Mouse (Mus musculus): ENCODE measurements at regions not wholly inside any gene's neighbourhood (a gene's known extent, or its start where the extent isn't known, plus 50 kb on each side); places are given as distances from the start of the nearest gene placed in this dataset.

DNA sequence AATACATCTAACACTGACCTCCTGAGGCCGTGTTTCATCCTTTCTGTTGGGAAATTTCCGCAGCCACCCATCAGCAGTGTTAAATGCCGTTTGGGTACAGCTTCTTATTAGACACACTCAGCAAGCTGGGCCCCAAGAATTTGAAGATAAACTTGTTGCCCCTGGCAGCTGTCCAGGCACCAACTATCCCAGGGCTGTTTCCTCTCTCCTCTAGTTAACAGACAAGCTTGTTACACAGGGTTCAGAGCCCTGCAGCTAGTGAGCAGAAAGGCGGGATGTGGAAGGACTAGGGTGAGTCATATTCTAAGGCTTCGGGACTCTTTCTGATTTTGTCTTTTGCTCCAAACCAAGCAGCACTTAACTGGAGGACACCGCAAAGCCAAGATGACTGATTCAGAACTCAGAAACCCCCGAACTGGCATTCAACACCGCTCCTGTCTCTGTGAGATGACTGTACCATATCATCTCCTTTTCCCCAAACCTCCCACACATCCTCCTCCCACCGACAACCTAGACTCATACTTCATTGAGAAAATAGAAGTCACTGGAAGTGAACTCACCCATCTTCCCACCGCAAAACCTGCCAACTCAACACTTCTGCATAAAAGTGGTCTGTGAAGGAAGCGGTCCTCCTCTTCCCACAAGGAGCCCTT, 198.2 kb downstream of the Csl start:
- Histone ChIP-seq H3K27ac (ENCODE audit: insufficient read depth, low read depth, low read length) (no peak overlapping the region), H3K4me3 (ENCODE audit: insufficient read depth, low read length) (no peak overlapping the region), H3K4me1 (ENCODE audit: control insufficient read depth, insufficient read depth, low read length) (no peaks in the 10 kb centered on the region)
- TF ChIP-seq CTCF (IDR thresholded peaks at IDR 0.05; ENCODE audit: low read depth, low read length) (no peak), POLR2A (IDR thresholded peaks at IDR 0.05; ENCODE audit: borderline replicate concordance, low read depth, low read length) (no peak)

DNA sequence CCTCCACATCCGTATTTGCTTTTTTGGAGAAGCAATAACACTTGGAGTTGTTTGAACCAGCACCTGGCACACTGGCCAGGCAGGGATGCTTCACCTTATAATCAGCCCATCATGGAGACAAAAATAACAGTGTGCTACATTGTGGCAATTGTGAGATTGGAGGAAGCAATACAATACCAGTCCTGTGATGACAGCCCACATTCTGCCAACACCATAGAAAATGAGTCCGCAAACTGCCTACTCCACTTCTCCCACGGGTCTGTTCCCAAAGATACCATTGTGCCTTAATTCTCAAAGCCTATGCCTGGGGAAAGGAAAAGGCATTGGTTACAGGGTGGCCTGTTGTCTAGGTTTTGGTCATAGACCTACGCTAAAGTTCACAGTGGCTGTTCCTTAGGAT, 194.9 kb downstream of the Csl start:
- Histone ChIP-seq H3K27ac (ENCODE audit: insufficient read depth, low read depth, low read length) (no peak overlapping the region), H3K4me3 (ENCODE audit: insufficient read depth, low read length) (no peak overlapping the region), H3K4me1 (ENCODE audit: control insufficient read depth, insufficient read depth, low read length) (no peaks in the 10 kb centered on the region)
- TF ChIP-seq CTCF (IDR thresholded peaks at IDR 0.05; ENCODE audit: low read depth, low read length) (no peak), POLR2A (IDR thresholded peaks at IDR 0.05; ENCODE audit: borderline replicate concordance, low read depth, low read length) (no peak)

DNA sequence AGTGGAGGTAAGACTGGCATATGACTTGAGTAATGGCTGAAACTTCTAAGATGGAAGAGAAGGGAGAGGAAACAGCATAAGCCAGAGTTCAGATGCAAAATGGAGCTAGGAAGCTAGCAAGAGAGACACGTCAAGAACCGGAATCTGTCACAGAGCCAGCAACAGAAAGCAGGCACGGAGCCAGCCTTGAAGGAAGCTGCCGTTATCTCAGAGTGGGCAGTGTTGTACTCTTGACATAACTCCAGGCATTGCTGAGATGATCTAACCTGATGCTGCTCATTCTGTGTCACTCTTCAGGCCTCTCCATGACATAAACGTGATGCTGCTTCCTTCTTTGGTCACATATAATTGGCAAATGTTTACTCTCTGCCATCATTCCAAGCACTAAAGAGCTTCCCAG, 191.0 kb downstream of the Csl start:
- Histone ChIP-seq H3K27ac (ENCODE audit: insufficient read depth, low read depth, low read length) (no peak overlapping the region), H3K4me1 (ENCODE audit: control insufficient read depth, insufficient read depth, low read length) (no peaks in the 10 kb centered on the region)
- TF ChIP-seq CTCF (IDR thresholded peaks at IDR 0.05; ENCODE audit: low read depth, low read length) = no peak
- no peak for TF ChIP-seq POLR2A (IDR thresholded peaks at IDR 0.05; ENCODE audit: borderline replicate concordance, low read depth, low read length)

DNA sequence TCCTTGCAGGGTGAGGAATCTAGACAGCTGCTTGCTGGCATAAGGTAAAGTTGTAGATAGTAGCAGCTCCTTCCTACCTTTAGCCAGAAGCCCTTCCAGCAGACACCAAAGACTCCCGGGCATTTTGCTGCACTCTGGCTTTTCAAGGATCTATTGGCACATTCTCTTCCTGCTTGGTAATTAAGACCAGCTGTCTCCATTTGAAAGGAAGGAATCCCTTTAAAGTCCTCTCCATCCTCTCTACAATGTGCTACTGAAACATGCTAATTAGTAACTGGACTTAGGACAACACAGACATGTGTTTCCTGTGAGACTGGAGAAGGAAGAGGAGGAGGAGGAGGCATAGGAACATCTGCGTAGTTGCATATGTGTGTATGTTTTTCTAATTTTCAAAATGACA, 189.3 kb downstream of the Csl start:
- no peaks in the 10 kb centered on the region for H3K4me1 ChIP-seq (ENCODE audit: control insufficient read depth, insufficient read depth, low read length)
- H3K27ac ChIP-seq (ENCODE audit: insufficient read depth, low read depth, low read length) = no peak overlapping the region
- no peak for TF ChIP-seq CTCF (IDR thresholded peaks at IDR 0.05; ENCODE audit: low read depth, low read length)
- TF ChIP-seq POLR2A (IDR thresholded peaks at IDR 0.05; ENCODE audit: borderline replicate concordance, low read depth, low read length) = no peak
- no peak overlapping the region for H3K4me3 ChIP-seq (ENCODE audit: insufficient read depth, low read length)

More for the DNA sequence above, 191.0 kb downstream of the Csl start:
- no peak overlapping the region for H3K4me3 ChIP-seq (ENCODE audit: insufficient read depth, low read length)

DNA sequence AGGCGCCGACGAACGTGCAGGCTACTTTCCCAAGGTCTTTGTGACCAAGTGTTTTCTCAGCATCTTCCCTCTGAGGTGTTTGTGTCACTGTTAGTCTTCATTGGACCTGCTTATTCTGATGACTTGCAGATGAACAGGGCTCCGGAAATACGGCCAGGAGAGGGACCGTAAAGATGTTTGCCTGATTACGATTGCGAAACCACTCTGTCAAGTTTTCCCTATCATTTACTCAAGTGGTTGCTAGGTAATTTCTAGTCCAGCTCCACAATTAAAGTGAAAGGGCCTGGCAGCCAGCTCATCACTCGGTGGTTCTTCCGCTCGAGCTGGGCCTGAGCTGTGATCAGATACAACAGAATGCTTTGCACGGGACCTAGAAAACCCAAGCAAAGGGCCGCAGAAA, 185.5 kb downstream of the Csl start:
- Histone ChIP-seq H3K4me1 (ENCODE audit: control insufficient read depth, insufficient read depth, low read length) (no peaks in the 10 kb centered on the region), H3K4me3 (ENCODE audit: insufficient read depth, low read length) (no peak overlapping the region), H3K27ac (ENCODE audit: insufficient read depth, low read depth, low read length) (no peak overlapping the region)
- TF ChIP-seq CTCF (IDR thresholded peaks at IDR 0.05; ENCODE audit: low read depth, low read length) = no peak
- no peak for TF ChIP-seq POLR2A (IDR thresholded peaks at IDR 0.05; ENCODE audit: borderline replicate concordance, low read depth, low read length)

DNA sequence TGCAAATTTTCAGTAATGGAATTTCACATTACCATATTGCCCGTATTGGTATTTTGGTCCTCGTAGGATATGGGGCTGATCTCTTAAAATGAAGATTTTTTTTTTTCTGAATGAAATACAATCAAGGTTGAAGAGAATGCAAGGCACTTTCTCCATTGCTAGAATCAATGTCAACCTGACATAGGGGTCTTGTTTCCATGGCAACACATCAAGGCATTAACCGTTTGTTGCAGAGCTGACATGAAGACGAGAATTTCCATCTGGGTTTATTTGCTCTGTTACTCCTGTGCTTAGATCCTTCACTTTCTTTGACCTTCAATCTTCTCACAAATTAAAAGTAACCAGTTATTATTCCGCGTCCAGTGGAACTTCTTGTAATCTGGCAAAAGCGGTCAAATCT, 184.2 kb downstream of the Csl start:
- no peak for TF ChIP-seq POLR2A (IDR thresholded peaks at IDR 0.05; ENCODE audit: borderline replicate concordance, low read depth, low read length)
- H3K27ac ChIP-seq (ENCODE audit: insufficient read depth, low read depth, low read length) = no peak overlapping the region
- no peaks in the 10 kb centered on the region for H3K4me1 ChIP-seq (ENCODE audit: control insufficient read depth, insufficient read depth, low read length)
- no peak overlapping the region for H3K4me3 ChIP-seq (ENCODE audit: insufficient read depth, low read length)

DNA sequence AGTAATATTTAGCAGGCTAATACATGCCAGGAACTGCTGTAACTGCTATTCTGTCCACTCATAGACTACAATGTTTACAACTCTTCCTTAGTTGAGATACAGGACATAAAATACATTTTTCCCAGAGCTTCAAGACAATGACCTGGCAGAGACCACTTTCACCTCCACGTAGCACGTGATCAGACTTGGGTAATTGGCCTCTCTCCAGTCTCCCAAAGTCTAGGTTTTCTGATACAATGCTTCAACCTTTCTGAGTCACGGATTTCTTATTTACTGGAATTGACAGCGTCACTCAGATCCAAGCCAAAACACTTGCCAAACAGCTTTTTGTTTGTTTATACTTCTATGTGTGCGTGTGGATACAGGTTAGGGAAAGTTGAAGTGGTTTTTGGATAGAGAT, 183.2 kb downstream of the Csl start:
- TF ChIP-seq POLR2A (IDR thresholded peaks at IDR 0.05; ENCODE audit: borderline replicate concordance, low read depth, low read length) (no peak), CTCF (IDR thresholded peaks at IDR 0.05; ENCODE audit: low read depth, low read length) (no peak)
- Histone ChIP-seq H3K27ac (ENCODE audit: insufficient read depth, low read depth, low read length) (no peak overlapping the region), H3K4me3 (ENCODE audit: insufficient read depth, low read length) (no peak overlapping the region), H3K4me1 (ENCODE audit: control insufficient read depth, insufficient read depth, low read length) (peaks cover 4% of the 10 kb centered on the region)

DNA sequence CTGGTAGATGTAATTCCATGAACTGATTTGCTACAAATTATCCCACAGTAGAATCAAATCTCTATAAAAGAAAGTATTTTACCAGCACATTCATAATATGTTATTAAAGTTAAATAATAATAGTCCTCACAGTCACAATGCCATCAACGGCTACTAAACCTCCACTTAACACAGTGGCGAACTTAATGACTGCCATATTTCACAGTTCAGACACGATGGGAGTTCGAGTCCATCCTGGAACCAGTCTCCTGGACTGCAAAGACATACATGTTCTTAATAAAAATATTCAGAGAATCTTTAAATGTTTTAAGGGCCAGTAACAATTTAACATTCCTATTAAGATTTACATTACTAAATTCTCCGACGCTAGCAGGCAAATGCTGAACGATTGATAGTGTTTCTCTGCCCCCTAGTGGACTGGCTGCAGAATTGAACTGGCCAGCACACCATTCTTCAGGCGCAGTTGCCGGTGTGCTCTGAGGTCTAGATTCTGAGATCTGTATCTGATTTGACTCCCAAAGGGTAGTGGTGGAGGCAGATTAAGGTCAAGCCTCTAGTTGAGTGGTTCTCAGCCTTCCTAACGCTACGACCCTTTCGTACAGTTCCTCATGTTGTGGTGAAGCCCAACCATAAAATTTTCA, 182.3 kb downstream of the Csl start:
- Histone ChIP-seq H3K4me1 (ENCODE audit: control insufficient read depth, insufficient read depth, low read length) (peaks cover 8% of the 10 kb centered on the region), H3K27ac (ENCODE audit: insufficient read depth, low read depth, low read length) (no peak overlapping the region), H3K4me3 (ENCODE audit: insufficient read depth, low read length) (no peak overlapping the region)
- TF ChIP-seq POLR2A (IDR thresholded peaks at IDR 0.05; ENCODE audit: borderline replicate concordance, low read depth, low read length) (no peak), CTCF (IDR thresholded peaks at IDR 0.05; ENCODE audit: low read depth, low read length) (peak; percentile 53)

DNA sequence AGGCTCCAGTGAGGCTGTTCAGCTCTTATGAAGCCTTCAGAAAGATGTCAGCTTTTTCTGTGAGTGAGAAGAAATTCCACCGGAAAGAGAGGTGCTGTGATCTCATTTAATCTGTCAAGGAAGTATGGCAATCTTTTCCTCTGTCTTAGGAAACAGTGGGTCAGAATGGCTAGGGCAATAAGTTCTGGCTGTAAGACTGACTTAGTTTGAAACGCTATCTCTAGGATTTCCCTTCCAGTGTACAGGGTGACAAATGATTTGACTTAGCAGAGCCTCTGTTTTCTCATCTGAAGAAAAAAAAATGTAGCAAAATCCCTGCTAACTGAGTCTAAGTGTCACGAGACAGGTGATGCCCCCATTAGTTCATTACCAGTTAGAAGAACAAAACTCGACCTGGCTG, 181.1 kb downstream of the Csl start:
- no peak overlapping the region for H3K4me3 ChIP-seq (ENCODE audit: insufficient read depth, low read length)
- H3K4me1 ChIP-seq (ENCODE audit: control insufficient read depth, insufficient read depth, low read length) = peaks cover 8% of the 10 kb centered on the region
- TF ChIP-seq POLR2A (IDR thresholded peaks at IDR 0.05; ENCODE audit: borderline replicate concordance, low read depth, low read length) (no peak), CTCF (IDR thresholded peaks at IDR 0.05; ENCODE audit: low read depth, low read length) (no peak)
- H3K27ac ChIP-seq (ENCODE audit: insufficient read depth, low read depth, low read length) = no peak overlapping the region

DNA sequence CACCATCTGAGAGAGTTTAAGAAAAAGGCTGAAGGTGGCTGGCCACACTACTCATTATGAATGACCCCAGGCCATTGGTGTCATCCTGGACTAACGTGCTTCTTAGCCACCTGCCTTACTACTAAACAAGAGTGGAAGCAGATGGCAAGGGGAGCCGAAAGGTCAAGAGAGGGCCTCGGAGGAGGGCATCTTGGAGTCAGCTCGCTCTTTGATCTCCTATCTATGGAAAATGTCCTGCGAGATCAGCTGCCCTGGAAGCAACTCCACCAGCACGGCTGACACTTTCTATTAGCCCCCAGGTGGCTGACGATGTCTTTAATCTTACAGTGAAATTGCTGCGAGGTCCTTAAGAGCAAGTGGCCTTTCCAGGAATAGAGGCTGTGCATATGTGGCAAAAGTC, 179.3 kb downstream of the Csl start:
- Histone ChIP-seq H3K4me3 (ENCODE audit: insufficient read depth, low read length) (no peak overlapping the region), H3K27ac (ENCODE audit: insufficient read depth, low read depth, low read length) (no peak overlapping the region), H3K4me1 (ENCODE audit: control insufficient read depth, insufficient read depth, low read length) (peaks cover 10% of the 10 kb centered on the region)
- no peak for TF ChIP-seq CTCF (IDR thresholded peaks at IDR 0.05; ENCODE audit: low read depth, low read length)
- TF ChIP-seq POLR2A (IDR thresholded peaks at IDR 0.05; ENCODE audit: borderline replicate concordance, low read depth, low read length) = no peak

Measured in bone marrow macrophage, adult 2 months (primary cell).